Mouse (Mus musculus): ENCODE data around the gene Rtkn2.

Rtkn2 gene

GRCm38 (mm10) chr10:68103078-68103855, 123.9 kb downstream of the Rtkn2 start:
- in situ Hi-C loops (cut with MboI, MseI) = no loop called here

- in situ Hi-C loops (cut with MboI, MseI) = no loop called here
Observed at GRCm38 (mm10) chr10:68103988-68104387, 124.6 kb downstream of the Rtkn2 start.

- in situ Hi-C loops (cut with MboI, MseI) = no loop called here
Observed at GRCm38 (mm10) chr10:68104481-68104880, 125.1 kb downstream of the Rtkn2 start.

- in situ Hi-C loops (cut with MboI, MseI) = no loop called here
Observed at GRCm38 (mm10) chr10:68104881-68105781, 125.8 kb downstream of the Rtkn2 start.

- in situ Hi-C loops (cut with MboI, MseI) = no loop called here
Observed at GRCm38 (mm10) chr10:68106351-68106950, 127.1 kb downstream of the Rtkn2 start.

GRCm38 (mm10) chr10:68107716-68108115, 128.3 kb downstream of the Rtkn2 start:
- in situ Hi-C loops (cut with MboI, MseI) = no loop called here

Measured in T-helper 17 cell (primary cell).